Mouse (Mus musculus) kidney, postnatal 25 days (tissue): ENCODE data around the gene Fam222b.

Source experiments
- DNase-seq, 2 experiments: peaks; one replicate each; pipeline ENCODE4 v3.0.0; 2021; ENCODE audit warnings: mixed read lengths in 2 of 2

The Fam222b gene

DNA sequence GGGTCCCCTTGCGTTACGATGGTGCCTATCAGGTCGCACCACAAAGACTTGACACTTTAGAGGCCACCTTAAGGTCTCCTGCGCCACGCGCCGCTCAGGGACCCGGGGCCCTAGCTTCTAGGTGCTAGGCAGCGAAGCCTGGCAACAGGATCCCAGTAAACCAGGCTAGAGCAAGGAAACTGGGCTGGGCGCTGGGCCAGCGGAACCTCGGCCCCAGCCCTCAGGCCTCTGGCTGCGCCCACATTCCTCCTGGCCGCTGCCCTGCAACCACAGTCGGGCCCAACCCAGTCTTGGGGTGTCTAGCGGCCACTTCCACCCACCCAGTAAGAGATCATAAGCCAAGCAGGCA lies 71.3 kb downstream of the Fam222b start:
- DNase-seq, result peak; percentile 81 to 92

DNA sequence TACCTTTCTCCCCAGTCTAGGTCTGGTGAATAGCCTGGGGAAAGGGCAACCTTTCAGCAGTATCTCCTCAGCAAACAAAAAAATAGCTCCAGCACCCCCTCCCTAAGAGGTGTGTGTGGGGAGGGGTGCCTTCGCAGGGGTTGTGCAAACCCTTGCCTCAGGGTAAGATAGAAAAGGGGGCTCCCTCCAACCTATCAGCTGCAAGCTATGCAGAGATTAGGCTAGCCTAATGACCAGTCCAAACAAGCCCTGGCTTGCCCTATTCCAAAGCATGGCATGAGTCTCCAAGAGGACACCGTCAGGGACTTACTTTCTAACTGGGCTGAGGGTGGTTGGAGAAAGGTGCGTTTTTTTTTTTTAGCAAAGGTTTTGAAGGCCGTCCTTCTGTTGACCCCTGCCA lies 71.7 kb downstream of the Fam222b start:
- no peak for DNase-seq

DNA sequence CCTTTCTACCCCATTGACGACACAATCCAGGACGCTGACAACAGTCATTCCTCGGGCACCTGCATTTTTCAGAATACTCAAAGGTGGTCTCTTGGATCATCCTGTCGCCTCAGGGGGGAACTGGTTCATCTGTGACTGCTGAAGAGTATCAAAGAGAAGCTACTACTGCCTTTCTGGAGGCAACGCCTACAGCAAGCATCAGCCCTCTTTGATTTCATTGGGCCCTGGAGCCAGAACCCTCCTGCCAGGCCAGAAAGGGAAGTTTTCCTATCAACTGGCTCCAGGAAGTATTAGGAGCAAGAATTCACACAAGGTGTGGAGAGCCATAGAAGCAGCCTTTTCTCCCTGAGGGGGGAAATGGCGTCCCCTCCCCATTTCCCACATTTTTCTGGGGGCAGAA lies 72.2 kb downstream of the Fam222b start:
- no peak for DNase-seq

DNA sequence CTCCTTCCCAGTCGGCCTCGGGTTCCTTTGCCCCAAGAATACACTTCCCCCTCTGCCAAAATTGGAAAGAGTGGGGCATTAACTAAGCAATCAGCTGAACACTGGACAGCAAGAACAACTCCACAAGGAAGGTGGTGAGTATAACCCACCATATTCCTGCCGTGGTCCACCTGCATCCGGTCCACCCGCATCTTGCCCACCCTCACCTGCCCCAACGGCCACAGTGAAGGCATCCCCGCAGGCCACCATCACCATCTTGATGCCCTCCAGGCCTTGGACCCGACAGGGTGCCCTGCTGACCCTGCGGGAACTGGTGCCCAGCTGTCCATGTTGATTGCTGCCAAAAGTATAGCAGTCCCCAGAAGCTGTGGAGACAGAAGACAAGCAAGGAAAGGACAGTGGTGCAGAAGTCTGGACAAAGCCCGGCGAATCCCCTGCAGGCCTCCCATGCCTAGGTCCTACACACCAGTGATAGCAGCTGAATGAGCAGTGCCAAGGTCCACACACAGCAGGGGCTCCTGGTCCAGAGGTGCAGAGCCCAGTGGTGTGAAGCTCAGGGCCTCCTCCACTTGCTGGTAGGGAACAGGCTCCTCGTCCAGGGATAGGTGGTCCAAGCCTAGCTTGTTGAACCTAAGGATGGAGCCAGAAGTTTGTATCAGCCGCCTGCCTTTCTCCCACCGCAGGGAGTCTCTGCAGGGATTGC lies 72.9 kb downstream of the Fam222b start:
- no peak for DNase-seq

DNA sequence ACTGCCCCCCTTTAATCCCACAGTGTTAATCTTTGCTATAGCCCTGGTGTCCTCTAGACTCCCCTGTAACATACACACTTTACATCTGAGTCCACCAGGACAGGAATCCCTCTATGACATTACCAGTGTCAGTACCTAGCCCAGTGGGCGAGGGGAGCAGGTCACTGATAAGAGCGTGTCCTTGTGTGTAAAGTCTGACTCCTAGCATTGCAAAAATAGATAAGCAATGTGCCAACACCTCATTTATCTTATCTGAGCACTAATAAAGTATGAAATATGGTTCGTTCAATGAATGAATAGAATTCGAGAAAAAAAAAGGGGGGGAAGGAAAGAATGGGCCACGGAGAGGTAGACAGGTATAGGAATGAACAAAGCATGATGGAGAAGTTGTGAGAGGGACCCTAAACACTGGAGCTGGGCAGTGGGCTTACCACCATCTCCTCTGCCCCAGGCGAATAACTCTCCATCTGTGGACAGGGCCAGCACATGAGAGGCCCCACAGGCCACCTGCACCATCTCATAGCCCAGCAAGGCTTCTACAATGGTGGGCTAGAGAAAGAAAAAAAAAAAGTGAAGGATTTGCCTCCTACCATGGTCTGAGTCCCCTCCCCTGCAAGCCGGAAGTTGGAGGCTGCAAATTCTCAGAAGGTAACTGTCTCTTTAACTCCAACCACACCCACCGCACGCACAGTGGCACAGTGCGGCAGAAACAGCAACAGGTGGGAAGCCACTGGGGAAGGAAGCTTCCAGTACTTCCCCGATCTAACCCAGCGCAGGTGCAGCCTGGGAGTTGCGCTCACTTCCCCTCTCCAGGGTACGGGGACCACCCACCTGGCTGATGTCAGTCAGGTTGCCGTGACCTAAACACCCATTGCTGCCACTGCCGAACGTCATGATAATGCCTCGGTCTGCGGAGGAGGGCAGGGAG lies 74.3 kb downstream of the Fam222b start:
- DNase-seq, result peak; percentile 43 to 63

DNA sequence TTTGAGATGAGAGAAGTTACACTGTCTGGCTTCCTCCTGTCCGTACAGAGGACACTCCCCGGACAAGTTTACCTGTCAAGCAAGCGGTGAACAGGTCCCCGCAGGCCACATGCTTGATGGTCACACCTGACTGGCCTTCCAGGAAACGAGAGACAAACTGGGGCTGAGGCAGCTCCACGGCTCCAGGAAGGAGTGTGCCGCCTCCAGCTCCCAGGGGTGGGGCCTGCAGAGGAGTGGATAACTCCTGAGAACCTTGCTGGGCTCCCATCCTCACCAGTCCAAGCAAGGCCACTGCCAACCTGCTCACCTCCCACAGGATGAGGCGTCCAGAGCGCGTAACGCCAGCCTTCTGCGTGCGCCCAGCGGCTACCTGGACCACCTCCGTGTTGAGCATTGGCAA lies 75.8 kb downstream of the Fam222b start:
- DNase-seq, result peak; percentile 43 to 80

DNA sequence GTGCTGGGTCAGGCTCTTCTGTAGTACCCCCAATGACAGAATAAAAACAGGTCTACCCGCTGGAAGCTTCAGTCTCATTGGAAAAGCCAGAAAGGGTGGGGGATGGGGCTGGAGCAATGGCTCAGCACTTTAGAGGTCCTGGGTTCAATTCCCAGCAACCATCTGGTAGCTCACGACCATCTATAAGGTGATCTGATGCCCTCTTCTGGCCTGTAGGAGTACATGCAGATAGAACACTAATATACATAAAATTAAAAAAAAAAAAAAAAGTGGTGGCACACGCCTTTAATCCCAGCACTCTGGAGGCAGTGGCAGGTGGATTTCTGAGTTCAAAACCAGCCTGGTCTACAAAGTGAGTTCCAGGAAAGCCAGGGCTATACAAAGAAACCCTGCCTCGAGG lies 76.9 kb downstream of the Fam222b start:
- DNase-seq, result no peak

DNA sequence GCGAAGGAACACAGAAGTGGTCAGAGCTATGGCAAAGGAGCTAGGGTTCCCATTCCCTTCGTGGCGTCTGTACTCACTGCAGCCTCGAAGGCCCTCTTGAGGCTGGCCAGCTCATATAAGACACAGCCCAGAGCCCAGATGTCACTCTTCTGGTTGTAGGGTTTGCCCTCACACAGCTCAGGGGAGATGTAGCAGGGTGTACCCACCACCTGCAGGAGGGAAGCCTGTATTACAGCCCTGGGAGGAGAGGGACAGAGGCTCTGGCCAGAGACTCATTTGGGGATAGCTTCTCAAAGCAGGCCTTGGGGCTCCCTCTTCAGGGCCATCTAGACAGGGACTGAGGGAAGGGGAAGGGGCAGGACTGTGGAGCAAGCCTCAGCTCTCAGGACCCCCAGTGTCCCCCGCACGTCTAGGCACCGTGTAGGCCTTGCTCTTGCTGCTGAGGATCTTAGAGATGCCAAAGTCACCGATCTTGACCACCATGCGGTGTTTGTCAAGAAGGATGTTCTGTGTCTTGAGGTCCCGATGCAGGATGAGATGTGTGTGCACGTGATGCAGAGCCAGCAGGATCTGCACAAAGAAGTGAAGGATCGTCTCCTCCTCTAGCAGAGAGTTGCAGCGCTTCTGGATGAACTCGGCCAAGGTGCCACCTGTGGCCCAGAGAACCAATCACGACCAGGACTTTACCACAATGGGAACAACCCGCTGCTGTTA lies 77.7 kb downstream of the Fam222b start:
- no peak for DNase-seq

DNA sequence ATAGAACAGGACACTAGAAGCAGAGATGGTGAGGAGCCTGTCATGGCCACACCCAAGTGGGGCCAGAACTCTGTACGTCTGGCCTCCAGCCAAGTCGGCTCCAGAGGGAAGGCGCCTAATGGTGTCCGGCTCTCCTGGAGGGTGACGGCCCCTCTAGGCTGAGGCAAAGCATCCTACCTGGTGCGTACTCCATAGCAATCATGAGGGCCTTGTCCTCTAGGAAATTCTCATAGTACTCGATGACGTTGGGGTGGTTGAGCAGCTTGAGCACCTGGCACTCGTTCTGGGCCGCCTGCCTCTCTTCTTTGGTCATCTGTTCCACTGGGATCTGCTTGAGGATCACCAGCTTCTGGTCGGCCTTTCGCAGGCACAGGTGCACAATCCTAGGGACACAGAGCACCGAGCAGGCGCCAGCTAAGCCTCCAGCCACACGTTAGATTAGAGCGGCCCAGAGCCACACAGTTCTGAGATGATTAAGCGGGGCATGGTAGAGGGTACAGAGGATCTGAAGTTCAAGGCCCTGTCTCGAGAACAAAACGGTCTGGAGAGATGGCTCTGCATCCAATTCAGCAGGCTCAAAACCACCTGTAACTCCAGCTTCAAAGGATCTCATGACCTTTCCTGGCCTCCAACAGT lies 78.4 kb downstream of the Fam222b start:
- DNase-seq, result peak in 1 of 2 experiments; percentile 50

DNA sequence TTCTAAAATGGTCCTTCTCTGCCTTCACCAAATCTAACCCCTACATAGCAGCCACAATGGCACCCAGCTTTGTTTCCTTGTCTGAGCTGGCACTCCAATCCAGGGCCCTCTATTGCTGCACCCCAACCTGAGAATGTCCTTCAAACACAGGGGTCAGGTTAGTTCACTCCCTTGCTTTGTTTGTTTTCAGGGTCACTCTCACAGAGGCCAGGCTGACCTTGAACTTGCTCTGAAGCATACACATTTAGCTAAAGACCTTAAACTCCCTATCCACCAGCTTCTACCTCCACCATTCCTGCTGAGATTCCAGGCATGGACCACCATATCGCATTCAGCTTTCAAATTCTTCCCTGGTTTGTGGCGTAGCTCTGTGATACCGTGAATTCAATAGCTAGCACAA lies 80.0 kb downstream of the Fam222b start:
- DNase-seq, result no peak

DNA sequence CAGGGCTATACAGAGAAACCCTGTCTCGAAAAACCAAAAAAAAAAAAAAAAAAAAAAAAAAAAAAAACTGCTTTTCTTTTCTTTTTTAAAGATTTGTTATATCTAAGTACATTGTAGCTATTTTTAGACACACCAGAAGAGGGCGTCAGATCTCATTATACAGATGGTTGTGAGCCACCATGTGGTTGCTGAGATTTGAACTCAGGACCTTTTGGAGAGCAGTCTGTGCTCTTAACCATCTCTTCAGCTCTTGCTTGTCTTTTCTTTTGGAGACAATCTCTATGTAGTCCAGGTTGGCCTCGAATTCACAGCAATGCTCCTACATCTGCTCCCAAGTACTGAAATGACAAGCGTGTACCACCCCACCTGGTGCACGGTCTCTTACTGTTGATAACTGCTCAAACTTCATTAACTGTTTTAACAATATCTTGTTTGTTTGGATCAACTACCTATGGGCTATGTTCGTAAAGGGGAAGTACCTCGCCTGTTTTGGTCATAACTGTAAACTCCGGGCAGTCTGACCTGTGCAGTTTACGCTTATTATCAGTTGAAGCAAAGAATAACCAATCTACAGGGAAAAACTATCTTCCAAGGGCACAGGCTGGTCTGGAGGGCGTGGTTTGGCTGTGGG lies 81.4 kb downstream of the Fam222b start:
- no peak for DNase-seq

DNA sequence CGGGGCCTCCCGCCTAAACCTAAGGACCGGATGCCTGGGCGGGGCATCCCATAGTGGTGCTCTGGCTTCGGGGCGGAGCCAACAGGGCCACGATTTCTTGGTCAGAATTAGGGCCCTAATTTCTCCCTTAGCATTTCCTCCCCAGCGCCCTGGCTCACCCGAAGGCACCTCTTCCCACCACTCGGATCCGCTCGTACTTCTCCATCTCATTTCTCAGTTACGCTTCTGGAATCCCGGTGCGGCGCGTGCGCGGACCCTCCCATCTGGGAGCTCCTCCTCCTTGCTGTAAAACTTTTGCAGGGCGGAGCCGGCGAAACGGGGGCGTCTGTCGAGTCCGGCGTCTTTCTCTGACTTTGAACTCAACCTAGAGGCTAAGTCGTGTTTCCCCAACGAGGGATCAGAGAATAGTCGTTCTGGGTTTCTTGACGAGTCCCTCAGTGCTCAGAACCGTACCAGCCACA lies 82.0 kb downstream of the Fam222b start, which contains the start of the genes Nek8 and Tlcd1:
Gene Nek8, minus strand, starts transcription at position 274 of the 461 bp plus-strand sequence.
Gene Tlcd1, plus strand, starts transcription at position 310 of the 461 bp plus-strand sequence.
- peak; percentile 96 to 97 for DNase-seq

DNA sequence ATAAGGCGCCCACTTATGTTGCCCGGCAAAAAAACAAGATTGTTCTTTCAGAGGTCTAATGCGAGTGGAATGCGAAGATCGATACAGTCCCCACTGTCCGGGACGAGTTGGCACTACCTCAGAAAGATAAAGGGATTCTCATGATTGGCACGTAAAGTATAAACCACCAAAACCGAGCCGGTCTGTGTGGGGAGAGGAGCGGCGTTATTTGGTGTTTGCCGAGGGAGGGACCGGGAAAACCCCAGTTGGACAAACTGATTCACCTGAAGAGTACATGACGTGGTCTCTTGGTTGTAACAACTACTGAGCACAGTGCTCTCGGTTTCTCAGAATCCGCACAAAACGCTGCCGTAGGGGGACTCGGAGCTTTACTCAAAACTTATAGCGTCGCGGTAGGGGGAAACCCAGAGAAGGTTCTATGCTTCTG lies 82.5 kb downstream of the Fam222b start:
- peak in 1 of 2 experiments; percentile 45 for DNase-seq

DNA sequence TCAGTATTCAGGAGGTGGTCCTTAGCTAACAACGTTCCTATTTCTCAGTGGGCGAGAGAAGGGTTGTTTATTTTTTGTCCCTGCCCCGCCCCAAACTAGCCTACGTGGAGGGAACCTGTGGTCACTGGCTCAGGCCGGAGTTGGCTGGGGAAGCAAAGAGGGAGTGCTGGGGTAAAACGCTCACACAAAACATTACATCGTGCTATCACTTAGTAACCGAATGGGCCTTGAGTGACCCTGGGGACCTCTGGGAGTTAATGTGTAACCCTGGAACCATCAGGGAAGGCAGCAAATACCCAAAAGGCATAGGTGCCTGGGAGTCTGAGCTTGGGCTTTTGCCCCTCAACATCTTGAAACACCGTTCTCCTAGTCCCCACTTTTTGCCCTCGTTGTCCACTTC lies 83.0 kb downstream of the Fam222b start:
- peak; percentile 89 to 95 for DNase-seq

DNA sequence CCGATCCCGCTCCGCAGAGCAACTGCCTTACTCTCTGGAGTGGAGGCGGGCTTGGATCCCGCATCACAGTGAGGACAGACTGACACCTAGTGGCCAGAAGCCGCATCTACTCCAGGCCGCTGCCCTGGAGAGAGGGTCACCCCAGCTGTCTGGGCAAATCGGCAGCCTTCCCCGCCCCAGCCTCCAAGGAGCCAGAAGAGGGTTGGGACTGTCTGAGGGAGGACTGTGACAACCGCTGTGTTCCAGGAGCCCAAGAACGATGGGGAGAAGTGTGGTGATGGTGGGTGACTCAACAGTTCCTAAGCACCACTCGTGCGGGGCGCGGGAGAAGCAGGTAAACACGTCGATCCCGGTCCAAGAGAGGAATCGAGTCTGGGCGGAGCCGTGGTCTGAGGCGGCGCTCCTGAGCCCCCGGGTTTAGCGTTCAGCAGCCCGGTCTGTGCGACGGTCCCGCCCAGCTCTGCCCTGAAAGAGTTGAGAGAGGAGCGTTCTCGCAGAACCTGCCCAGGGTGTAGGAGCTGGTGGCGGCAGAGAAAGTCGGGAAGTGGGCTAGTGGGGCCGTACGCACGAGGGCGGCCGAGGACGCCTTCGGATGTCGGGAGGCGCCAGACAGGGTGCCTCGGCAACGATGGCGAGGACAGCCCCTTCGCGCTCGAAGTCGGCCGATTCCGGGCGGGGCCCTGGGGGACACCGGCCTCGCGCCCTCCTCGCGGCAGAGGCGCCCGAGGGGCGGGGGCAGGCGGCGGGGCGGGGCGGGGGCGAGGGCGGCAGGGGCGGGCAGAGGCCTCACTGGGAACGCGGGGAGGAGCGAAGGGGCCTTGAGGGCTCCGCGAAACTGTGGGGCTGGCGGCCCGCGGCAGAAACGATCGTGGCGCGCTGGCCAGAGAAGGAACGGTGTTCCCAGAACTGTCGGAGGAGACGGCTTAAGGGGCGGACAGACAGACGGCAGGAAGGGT lies 83.7 kb downstream of the Fam222b start:
- DNase-seq, result peak; percentile 96

DNA sequence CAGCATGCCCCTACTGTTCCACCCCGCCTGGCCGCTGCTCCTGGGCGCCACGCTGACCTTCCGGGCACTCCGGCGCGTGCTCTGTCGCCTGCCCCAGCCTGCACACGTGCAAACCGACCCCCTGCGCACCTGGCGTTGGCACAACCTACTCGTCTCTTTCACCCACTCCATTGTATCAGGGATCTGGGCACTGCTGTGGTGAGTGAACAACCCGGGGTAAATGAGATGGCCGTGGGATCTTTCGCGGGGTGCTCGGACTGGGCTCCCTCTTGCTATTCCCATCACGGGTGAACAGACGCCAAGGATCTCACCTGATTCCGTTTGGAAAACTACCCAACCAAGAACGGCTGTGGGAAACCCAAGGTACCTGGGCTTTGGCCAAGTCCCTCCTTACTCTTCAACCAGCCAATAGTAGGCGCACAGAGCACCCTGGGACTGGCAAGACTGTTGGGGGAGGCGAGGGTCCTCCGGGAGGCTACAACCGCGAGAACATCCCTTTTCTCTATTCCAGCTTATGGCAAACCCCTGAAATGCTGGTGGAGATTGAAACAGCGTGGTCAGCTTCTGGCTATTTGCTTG lies 84.5 kb downstream of the Fam222b start:
- DNase-seq, result peak; percentile 90 to 92

DNA sequence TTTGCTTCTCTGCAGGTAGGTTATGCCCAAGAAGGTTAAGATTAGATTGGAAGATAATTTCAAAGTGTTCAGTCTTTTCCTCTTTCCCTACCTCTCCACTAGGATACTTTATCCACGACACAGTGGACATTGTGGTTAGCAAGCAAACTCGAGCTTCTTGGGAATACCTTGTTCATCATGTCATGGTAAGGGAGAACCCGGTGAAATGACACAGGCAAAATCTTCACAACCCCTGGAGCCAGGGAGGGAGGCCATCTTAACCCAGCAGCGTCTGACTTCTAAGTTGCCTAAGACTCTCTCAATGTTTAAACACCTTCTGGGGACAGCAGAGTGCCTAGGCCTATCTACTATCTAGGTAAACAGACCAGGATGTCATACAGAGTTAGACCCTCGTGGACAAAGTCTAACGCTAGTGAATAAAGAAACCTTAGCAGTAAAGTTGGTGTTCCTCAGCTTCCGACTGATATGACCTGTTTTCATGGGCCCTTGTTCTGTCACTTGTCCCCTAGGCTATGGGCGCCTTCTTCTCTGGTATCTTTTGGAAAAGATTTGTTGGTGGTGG lies 85.1 kb downstream of the Fam222b start:
- DNase-seq, result no peak

DNA sequence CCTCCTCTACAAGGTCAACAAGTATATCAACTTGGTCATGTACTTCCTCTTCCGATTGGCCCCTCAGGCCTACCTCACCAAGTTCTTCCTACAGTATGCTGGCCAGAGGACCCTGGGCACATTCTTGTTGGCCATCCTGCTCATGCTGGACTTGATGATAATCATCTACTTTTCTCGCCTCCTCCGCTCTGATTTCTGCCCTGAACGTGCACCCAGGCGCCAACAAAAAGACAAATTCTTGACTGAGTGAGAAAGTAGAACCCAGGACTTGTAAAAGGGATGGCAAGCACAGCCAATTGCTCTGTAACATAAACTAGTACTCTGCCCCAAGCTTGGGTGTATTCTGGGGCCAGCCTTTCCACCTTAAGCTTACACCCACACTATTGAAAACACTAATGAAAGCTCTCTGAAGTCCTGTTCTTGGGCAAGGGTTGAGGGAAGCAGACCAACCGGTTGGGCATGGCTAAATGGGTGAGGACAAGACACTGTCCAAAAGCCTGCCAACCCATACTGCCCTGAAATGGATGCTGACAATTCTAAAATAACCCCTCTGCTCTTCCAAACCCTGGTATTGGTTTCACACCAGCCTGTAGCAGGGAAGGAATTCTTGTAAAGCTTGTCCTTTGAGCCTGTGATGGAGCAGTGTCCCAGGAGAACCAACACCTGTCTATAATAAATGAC lies 85.8 kb downstream of the Fam222b start:
- DNase-seq, result no peak

DNA sequence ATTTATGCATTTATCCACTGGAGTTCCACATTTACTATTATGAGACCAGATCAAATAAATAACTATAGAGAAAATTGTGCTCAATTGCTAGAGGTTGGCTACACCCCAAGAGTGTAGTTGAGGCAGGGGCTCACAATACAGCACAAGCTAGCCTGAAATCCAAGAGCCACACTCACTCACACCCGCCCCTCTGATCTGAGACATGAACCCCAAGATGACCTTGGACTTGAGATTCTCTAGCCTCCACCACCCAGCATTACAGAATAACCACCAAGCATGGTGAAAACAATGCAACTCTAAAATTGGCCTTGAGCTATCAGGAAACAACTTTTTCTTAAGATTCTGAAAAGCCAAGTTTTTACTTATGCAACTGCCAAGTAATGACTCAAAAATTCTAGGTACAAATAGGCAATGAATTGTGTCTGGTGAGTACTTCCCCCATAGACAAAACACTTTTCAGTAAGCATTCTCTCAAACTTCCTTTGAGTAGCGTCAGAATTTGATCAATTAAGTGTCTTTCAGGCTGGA lies 87.4 kb downstream of the Fam222b start:
- no peak for DNase-seq
